ENCODE assay signal across 8 mouse cellular contexts in genomic region chr8:105223850-105224249, GRCm38 (mm10). TPM values are rescaled to one million over a fixed set of nuclear protein-coding genes. Genes with fewer than 3 reads are reported as not detected.
DNase-seq lines count a peak whose midpoint lies in the region; ATAC-seq and TF ChIP-seq lines count a peak whose summit lies in the region.
"Had no signal": no experiment of that assay in that cellular context is flagged by ENCODE, and none has a peak within 500 bp of the region (broad histone marks: within the 10 kb centered on the region; RNA-seq: fewer than 3 reads in every experiment).

No protein-coding gene starts in this region.

- no peak for TF ChIP-seq CTCF in layer of hippocampus, adult 2 months (conservative IDR thresholded peaks at IDR 0.05)

- no peak for DNase-seq in layer of hippocampus, adult 2 months (ENCODE audit: low spot score in 2 of 2)
- no peak for DNase-seq in layer of hippocampus, adult 9-11 months
- no peak for DNase-seq in embryonic facial prominence, embryonic 10.5 days (ENCODE audit: low spot score)
- no peak for DNase-seq in heart, embryonic 10.5 days (ENCODE audit: low spot score)
- no peak for DNase-seq in cerebellum, postnatal 10 days
- no peak for DNase-seq in B cell, adult 2 months

- no peaks in the 10 kb centered on the region for H3K36me3 ChIP-seq in embryonic facial prominence, embryonic 10.5 days (replicated peaks)
- H3K36me3 ChIP-seq in heart, embryonic 10.5 days = no peaks in the 10 kb centered on the region
- 0 out of 2 replicates have a peak, but pooled peaks cover 5% of the 10 kb centered on the region for H3K36me3 ChIP-seq in liver, embryonic 15.5 days (replicated peaks)

- ATAC-seq in liver, embryonic 15.5 days (ENCODE audit: insufficient read depth) = no peak

- WGBS in embryonic facial prominence, embryonic 10.5 days = 80% methylated on average over 7 of the region's 7 CpGs
- 76% methylated on average over 7 of the region's 7 CpGs for WGBS in heart, embryonic 10.5 days
- 66% methylated on average over 7 of the region's 7 CpGs for WGBS in liver, embryonic 15.5 days (ENCODE audit: insufficient replicate concordance)

- peak overlapping the region; percentile 84; the same call in 1 of the 2 replicates for H3K4me2 ChIP-seq in liver, embryonic 15.5 days

- H3K9ac ChIP-seq in liver, embryonic 15.5 days = no peak overlapping the region

- no peak overlapping the region for H3K4me3 ChIP-seq in layer of hippocampus, adult 2 months
- peak overlapping the region; percentile 94 for H3K4me3 ChIP-seq in embryonic facial prominence, embryonic 10.5 days
- H3K4me3 ChIP-seq in heart, embryonic 10.5 days = peak overlapping the region; percentile 91; the same call in 1 of the 2 replicates
- peak overlapping the region; percentile 86 for H3K4me3 ChIP-seq in liver, embryonic 15.5 days (replicated peaks)

- peaks cover 22% of the 10 kb centered on the region for H3K4me1 ChIP-seq in embryonic facial prominence, embryonic 10.5 days
- peaks cover 16% of the 10 kb centered on the region for H3K4me1 ChIP-seq in heart, embryonic 10.5 days
- H3K4me1 ChIP-seq in liver, embryonic 15.5 days (replicated peaks) = peaks cover 31% of the 10 kb centered on the region

- peak overlapping the region; percentile 90 for H3K27ac ChIP-seq in layer of hippocampus, adult 2 months
- no peak overlapping the region for H3K27ac ChIP-seq in embryonic facial prominence, embryonic 10.5 days (replicated peaks)
- peak overlapping the region; percentile 91; the same call in 1 of the 2 replicates for H3K27ac ChIP-seq in heart, embryonic 10.5 days
- H3K27ac ChIP-seq in liver, embryonic 15.5 days (replicated peaks) = peak overlapping the region; percentile 90

- H3K9me3 ChIP-seq in embryonic facial prominence, embryonic 10.5 days = no peaks in the 10 kb centered on the region
- H3K9me3 ChIP-seq in heart, embryonic 10.5 days = no peaks in the 10 kb centered on the region
- no peaks in the 10 kb centered on the region for H3K9me3 ChIP-seq in liver, embryonic 15.5 days (replicated peaks)

- H3K27me3 ChIP-seq in embryonic facial prominence, embryonic 10.5 days (replicated peaks; ENCODE audit: low read depth, poor library complexity, severe bottlenecking) = no peaks in the 10 kb centered on the region
- H3K27me3 ChIP-seq in heart, embryonic 10.5 days (ENCODE audit: insufficient read depth, poor library complexity, severe bottlenecking) = no peaks in the 10 kb centered on the region
- H3K27me3 ChIP-seq in liver, embryonic 15.5 days = no peaks in the 10 kb centered on the region

RNA-seq across cellular contexts. Expression of gene D230025D16Rik, which starts 1.1 kb away (rescaled TPM):
- 10 to 100 TPM; 38.9 to 39.2 TPM for total RNA-seq in layer of hippocampus, adult 2 months (2021)
- polyA plus RNA-seq in embryonic facial prominence, embryonic 10.5 days (2016; fragmentation: Nextera tagmentation; extraction: Ambion mirVana) = 25.9 and 27.1 TPM in 2 replicates
- 19.3 and 20.7 TPM in 2 replicates for polyA plus RNA-seq in heart, embryonic 10.5 days (2016; fragmentation: Nextera tagmentation; extraction: Ambion mirVana)
- 16.9 and 20.3 TPM in 2 replicates for polyA plus RNA-seq in liver, embryonic 15.5 days (2015; fragmentation: Nextera tagmentation; extraction: Ambion mirVana)

RNA-seq across cellular contexts. Expression of gene B3gnt9, which starts 31.1 kb away (rescaled TPM):
- total RNA-seq in layer of hippocampus, adult 2 months (2021) = 1 to 10 TPM; 2.9 TPM
- polyA plus RNA-seq in embryonic facial prominence, embryonic 10.5 days (2016; fragmentation: Nextera tagmentation; extraction: Ambion mirVana) = 1.6 and 1.7 TPM in 2 replicates
- polyA plus RNA-seq in heart, embryonic 10.5 days (2016; fragmentation: Nextera tagmentation; extraction: Ambion mirVana) = 7.6 and 8.1 TPM in 2 replicates
- 2.3 and 2.4 TPM in 2 replicates for polyA plus RNA-seq in liver, embryonic 15.5 days (2015; fragmentation: Nextera tagmentation; extraction: Ambion mirVana)
- total RNA-seq: hematopoietic stem cell, adult 5-6 weeks had no signal

RNA-seq across cellular contexts. Expression of gene Tradd, which starts 40.6 kb away (rescaled TPM):
- total RNA-seq in layer of hippocampus, adult 2 months (2021) = 1 to 10 TPM; 7.0 to 7.6 TPM
- polyA plus RNA-seq in embryonic facial prominence, embryonic 10.5 days (2016; fragmentation: Nextera tagmentation; extraction: Ambion mirVana) = 14.6 and 16.7 TPM in 2 replicates
- 19.0 and 19.4 TPM in 2 replicates for polyA plus RNA-seq in heart, embryonic 10.5 days (2016; fragmentation: Nextera tagmentation; extraction: Ambion mirVana)
- 14.9 and 15.5 TPM in 2 replicates for polyA plus RNA-seq in liver, embryonic 15.5 days (2015; fragmentation: Nextera tagmentation; extraction: Ambion mirVana)

RNA-seq across cellular contexts. Expression of gene Fbxl8, which starts 40.6 kb away (rescaled TPM):
- total RNA-seq in layer of hippocampus, adult 2 months (2021) = 1 to 10 TPM in 1 of 2 experiments, under 1 TPM in 1; 0.91 to 1.9 TPM
- 0.63 and 0.92 TPM in 2 replicates for polyA plus RNA-seq in embryonic facial prominence, embryonic 10.5 days (2016; fragmentation: Nextera tagmentation; extraction: Ambion mirVana)
- 2.0 and 2.4 TPM in 2 replicates for polyA plus RNA-seq in heart, embryonic 10.5 days (2016; fragmentation: Nextera tagmentation; extraction: Ambion mirVana)
- 1.2 and 1.3 TPM in 2 replicates for polyA plus RNA-seq in liver, embryonic 15.5 days (2015; fragmentation: Nextera tagmentation; extraction: Ambion mirVana)

RNA-seq across cellular contexts. Expression of gene Hsf4, which starts 45.8 kb away (rescaled TPM):
- total RNA-seq in layer of hippocampus, adult 2 months (2021) = 1 to 10 TPM; 7.2 to 9.5 TPM
- 0.21 TPM in 1 of 2 replicates, not detected in the other for polyA plus RNA-seq in embryonic facial prominence, embryonic 10.5 days (2016; fragmentation: Nextera tagmentation; extraction: Ambion mirVana)
- 0.16 TPM in 1 of 2 replicates, not detected in the other for polyA plus RNA-seq in heart, embryonic 10.5 days (2016; fragmentation: Nextera tagmentation; extraction: Ambion mirVana)
- not detected in 2 replicates for polyA plus RNA-seq in liver, embryonic 15.5 days (2015; fragmentation: Nextera tagmentation; extraction: Ambion mirVana)
- total RNA-seq: hematopoietic stem cell, adult 5-6 weeks had no signal
